Mouse (Mus musculus): Measurements from ENCODE around the gene Med28.
A peak's percentile ranks its signal among the peaks of the same experiment; 100 is the strongest.

Gene Med28

DNA sequence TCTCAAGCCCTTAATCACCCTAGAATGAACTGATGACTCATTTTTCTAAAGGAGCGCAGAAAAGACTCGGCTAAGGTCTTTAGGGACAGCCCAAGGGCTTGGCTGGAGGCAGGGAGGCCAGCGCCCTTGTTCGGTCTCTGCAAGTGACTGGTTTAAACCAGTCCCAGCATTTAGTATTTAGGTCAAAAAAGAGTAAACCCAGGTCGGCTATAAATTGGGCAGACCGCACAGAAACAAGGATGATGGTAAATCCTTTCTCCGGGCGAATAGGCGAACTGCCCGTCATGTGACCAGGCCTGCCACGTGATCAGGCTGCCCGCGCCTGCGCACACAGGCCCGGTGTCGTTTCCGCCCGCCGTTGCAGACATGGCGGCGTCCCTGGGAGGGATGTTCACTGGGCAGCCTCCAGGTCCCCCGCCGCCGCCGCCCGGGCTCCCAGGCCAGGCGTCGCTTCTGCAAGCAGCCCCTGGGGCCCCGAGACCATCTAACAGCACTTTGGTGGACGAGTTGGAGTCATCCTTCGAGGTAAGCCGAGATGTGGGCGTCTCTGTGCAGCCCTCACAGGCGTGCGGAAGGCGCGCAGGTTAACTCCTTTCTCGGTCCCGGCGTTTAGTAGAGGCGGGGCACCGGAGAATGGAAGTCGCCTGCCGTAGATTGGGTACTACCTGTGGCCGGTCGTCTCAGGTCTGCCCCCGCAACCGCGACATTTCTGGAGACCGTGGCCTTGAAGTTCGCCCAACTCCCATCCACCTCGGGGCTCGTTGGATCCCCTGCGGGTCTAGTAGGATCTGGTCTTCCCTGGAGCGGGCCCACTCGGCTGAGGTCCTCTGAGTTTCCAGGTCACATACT, at the start of gene Med28:
Gene Med28 (plus strand): TSS at position 270 of the 849 bp plus-strand sequence.
- DNase-seq, result peak; percentile 96 to 98

DNA sequence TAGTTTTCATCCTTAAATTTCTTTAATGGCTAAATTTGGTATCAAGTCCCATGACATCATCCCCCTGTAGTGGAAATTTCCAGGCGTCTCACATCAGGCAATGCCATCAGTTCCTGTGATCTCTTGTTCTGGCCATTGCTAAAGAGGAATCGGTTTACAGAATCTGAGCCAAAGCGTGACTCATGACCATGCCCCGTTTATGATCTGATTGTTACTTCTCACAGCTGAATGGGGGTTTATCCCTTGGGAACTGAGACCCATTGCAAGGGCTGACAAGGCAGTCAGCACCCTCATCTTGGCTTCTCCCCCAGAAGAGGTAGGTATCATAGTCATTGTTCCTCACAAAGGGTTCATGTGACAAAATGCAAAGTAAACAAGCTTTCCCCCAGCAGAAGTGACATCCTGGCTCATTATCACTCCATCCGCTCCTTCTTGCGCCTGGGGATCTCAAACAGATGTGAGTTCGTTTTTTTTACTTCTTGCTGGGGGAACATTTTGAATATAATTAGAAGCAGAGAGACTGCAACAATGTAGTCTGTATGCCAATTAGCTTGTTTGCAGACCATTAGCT, 47.1 kb upstream of the Med28 start:
- DNase-seq, result no peak

GRCm38 (mm10) chr5:45473521-45473920, 46.5 kb upstream of the Med28 start:
- DNase-seq, result no peak

DNA sequence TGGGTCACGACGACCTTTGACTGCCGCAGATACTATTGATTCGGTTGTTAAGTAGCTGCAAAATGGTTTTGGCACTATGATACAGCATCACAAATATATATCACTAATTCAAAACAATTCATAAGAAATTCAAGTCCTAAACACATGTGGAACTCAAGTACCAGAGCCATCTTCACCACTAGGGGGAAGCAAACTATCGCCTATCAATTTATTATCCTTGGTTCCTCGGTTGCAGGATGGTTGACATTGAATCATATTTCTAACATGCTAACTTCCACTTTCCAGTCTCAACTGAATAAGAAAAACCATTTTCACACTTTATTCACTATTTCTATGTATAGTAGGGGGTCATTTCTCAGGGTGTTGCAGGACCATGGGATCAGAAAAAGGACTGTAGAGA, 45.8 kb upstream of the Med28 start:
- DNase-seq, result peak in 1 of 2 experiments; percentile 73

DNA sequence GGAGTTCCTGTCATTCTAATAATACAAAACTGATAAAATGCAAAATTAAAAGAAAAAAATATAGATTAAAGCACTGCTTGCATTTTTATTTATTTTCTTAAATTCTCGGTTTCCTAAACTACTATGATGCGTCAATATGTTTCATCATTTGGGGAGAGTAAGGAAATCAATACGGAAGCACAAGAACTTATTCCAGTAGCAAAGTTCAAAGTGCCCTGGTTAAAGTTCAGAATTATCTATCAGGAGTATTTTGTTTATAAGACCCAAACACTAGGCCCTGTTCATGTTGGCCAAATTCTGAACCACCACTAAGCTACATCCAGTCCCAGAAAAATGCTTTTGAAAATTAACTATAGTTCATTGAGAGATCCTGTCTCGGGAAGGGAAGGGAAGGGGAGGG, 45.3 kb upstream of the Med28 start:
- DNase-seq, result no peak

- no peak for DNase-seq
Observed at GRCm38 (mm10) chr5:45475771-45476170, 44.3 kb upstream of the Med28 start.

- no peak for DNase-seq
Observed at GRCm38 (mm10) chr5:45476288-45476687, 43.7 kb upstream of the Med28 start.

- DNase-seq, result peak in 1 of 2 experiments; percentile 41
Observed at GRCm38 (mm10) chr5:45477601-45478000, 42.4 kb upstream of the Med28 start.

DNA sequence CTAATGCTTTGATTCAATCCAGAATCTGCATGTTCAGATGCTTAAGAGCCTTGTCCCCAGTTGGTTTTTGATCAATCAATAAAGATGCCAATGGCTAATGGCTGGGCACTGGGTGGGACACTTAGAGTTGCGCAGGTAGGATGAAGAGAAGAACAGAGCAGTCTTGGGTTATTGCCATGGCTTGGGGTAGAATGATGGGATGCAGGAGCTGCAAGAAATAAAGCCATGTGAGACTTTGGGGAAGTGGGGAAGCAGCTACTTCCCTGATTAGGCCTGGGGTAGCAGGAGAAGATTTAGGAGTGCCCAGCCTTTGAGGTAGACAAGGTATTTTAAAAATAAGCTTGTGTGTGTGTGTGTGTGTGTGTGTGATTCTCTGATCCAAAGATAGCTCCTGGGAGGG, 40.0 kb upstream of the Med28 start:
- DNase-seq, result no peak

GRCm38 (mm10) chr5:45481125-45481524, 38.9 kb upstream of the Med28 start:
- no peak for DNase-seq

GRCm38 (mm10) chr5:45482607-45483006, 37.4 kb upstream of the Med28 start:
- no peak for DNase-seq

DNA sequence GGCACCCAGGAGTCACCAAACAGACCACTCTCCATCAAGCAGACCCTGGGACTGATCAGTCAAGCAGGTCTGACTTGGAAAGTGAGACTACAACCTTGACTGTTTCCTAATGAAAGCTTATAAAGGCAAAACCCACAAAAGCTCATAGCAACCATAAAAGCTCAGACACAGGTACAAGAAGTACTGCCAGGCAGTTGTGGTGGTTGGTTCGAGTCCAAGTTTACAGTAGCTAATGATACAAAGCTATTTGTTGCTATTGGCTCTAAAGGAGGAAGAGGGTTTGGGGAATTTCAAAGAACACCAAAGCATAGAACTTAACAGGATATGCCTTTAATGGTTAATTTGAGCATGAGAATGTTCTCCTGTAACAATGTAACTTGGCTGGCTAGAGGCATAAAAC, 36.4 kb upstream of the Med28 start:
- DNase-seq, result no peak

DNA sequence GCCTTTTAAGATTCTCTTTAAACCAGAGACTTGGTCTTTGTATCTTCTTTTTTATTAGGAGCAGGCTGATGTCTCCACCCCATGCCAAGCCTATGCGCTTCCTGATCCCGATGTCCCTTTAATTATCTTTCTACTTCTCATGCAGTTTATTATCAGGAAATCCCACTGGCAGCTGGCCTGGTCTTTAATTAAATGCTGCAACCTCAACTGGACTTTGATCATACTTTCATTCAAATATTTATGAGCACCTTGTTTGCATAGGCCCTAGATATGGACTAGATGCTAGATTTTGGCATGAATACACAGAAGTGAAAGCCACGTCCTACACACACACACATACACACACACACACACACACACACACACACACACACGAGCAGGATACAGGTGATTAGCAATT, 28.3 kb upstream of the Med28 start:
- peak in 1 of 2 experiments; percentile 27 for DNase-seq

- peak; percentile 100 for DNase-seq
Observed at GRCm38 (mm10) chr5:45493191-45494092, 26.6 kb upstream of the Med28 start, which contains the start of gene Lap3. Lap3 (plus strand) TSS chr5:45493374.

DNA sequence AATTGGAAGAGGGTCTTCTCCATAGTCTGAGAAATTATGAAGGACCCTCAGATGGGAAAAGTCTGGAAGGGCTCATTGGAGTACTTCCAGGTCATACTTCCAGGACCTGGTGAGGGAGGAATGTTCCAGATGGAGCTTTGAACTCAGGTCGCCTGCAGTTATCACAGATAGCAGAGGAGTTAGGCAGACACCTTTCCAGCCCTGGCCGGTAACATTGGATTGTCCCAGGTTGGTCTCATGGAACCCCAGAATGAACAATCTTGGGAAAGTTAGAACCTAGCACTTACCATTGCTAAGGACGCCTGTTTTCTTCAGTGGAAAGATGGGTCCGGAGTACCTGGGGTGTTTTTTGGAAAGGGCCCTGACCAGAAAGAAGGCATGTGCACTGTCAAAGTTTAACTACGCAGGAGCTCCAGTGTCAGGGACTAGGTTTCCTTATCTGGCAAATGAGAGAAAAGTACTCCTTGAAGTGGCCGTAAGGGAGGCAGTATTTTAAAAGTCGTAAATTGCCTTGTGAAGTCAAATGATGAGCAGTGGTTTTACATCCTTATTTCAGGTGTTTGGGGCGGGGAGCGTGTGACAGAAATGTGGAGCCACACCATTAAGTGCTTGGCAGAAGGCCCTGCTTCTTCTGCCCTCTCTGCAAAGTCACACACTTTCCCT, 25.8 kb upstream of the Med28 start:
- peak in 1 of 2 experiments; percentile 21 for DNase-seq

DNA sequence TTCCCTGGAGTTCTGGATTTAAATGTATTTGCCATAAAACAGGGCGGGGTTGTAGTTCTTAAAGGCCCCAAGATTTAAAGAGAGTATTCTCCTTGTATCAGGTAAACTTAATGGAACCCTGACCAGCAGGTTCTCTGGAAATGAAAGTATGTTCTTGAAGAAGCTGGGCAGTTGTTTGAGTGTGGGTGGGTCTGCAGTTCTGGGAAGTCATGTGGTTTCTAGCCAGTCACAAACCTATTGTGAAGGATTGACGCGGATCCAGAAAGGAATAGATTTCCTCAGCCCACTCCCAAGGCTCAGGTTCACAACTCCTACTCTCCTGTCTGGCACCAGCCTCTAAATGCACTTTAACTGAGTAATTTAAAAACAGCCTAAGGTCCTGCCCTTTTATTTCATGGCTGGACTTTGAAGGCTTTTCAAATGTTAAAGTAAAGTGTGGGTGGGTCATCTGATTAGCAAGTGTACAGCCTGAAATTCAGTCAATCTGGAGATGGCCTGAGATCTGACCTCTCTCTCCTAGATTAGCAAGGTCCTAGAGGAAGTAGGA, 24.5 kb upstream of the Med28 start:
- DNase-seq, result no peak

- no peak for DNase-seq
Observed at GRCm38 (mm10) chr5:45496042-45496441, 24.0 kb upstream of the Med28 start.

DNA sequence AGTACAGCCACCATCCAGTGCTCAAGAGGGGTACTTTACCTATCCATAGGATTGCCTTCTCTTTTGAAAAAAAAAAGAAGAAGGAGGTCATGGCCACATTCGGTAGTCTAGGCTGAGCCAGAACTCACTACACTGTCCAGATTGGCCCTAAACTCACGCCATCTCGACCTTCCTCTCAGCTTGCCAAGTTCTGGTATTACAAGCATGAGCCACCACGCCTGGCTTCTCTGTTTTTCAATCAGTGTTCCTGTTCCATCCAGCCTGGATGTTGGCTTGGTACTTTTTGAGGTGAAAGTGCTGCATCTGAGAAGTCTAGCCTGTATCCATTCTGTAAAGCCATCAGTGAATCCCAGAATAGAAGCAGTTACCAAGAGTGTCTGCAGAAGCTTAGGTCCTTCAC, 23.6 kb upstream of the Med28 start:
- DNase-seq, result no peak

DNA sequence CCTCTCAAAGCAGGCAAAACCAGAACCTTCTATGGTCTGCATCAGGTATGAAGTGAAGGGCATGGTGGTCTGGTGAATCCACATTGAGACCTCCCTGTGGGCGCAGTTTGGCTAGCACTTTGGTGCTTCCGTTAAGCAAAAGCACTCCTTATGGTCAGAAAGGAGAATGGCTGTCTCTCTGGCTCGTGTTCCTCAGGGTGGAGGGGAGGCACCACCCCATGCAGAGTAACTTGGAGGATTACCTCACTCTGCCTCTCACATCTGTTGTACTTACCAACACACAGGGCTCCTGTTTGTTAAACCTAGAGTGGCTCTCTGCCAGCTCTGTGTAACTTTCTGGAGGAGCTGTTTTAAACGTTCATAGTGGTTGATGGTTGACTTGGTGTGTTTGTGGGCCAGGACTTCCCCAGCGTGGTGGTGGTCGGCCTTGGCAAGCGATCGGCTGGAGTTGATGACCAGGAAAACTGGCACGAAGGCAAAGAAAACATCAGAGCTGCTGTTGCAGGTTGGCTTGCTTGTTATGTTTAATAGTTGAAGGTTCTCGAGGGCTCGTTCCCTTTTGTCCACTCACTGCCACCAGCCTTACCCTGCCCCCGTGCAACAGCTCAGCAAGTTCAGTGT, 23.0 kb upstream of the Med28 start:
- DNase-seq, result peak; percentile 23 to 58

- no peak for DNase-seq
Observed at GRCm38 (mm10) chr5:45497564-45497963, 22.5 kb upstream of the Med28 start.

DNA sequence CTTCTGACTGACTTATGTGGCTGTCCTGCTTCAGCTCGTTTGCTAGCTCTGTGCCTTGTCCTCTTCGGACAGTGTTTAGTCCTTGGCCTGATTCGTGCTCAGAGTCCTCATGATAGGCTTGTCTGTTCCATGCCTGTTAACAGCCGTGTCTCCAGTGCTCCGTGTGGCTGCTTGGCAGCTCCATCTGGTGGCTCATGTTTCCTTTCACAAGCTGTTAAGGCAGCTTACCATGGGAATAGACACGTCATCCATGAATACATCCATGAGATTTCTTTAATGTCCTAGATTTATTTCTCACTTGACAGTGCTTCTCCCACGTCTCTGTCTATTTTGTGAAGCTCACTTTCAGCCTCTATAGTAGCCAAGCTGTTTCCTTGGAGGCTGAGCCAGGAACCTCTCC, 10.0 kb upstream of the Med28 start:
- DNase-seq, result no peak

GRCm38 (mm10) chr5:45512908-45513307, 7.1 kb upstream of the Med28 start:
- DNase-seq, result peak in 1 of 2 experiments; percentile 53

All from kidney, postnatal 25 days (tissue).